Mouse (Mus musculus): ENCODE measurements at regions not wholly inside any gene's neighbourhood (a gene's known extent, or its start where the extent isn't known, plus 50 kb on each side); places are given as distances from the start of the nearest gene placed in this dataset.

- ATAC-seq: peak; percentile 63
These were observed 69.2 kb upstream of the Fam92a start for GRCm38 (mm10) chr4:12240941-12241571.

- no peak for ATAC-seq
These were observed 58.9 kb upstream of the Fam92a start for GRCm38 (mm10) chr4:12230731-12231130.
